Mouse (Mus musculus): Measurements from ENCODE around the gene Gpr176. TPM values are rescaled to one million over a fixed set of nuclear protein-coding genes. Genes with fewer than 3 reads are reported as not detected.

The Gpr176 gene
- polyA plus RNA-seq, 1 experiment: 0.55 TPM

- no peaks in the 10 kb centered on the region; the same call in 1 of the 2 replicates for H3K4me1 ChIP-seq (ENCODE audit: control insufficient read depth, insufficient read depth, low read length)
- H3K27ac ChIP-seq (ENCODE audit: insufficient read depth, low read depth, low read length): no peak overlapping the region; the same call in 1 of the 2 replicates
- H3K36me3 ChIP-seq (ENCODE audit: control insufficient read depth, insufficient read depth, low read length): no peaks in the 10 kb centered on the region
- TF ChIP-seq CTCF (conservative IDR thresholded peaks at IDR 0.05; ENCODE audit: insufficient read depth, insufficient read length, low read depth, low read length) (no peak), POLR2A (IDR thresholded peaks at IDR 0.05; ENCODE audit: low read depth, low read length) (no peak)
- DNase-seq: no peak
- 0 out of 2 replicates have a peak overlapping the region, but pooled peaks have one; percentile 14 for H3K4me3 ChIP-seq (ENCODE audit: insufficient read depth, low read depth, low read length)
- H3K27me3 ChIP-seq (replicated peaks; ENCODE audit: control insufficient read depth, insufficient read depth, low read length): peaks cover 1% of the 10 kb centered on the region; the same call in 1 of the 2 replicates
- WGBS: 41% methylated on average over 3 of the region's 3 CpGs
Observed at GRCm38 (mm10) chr2:118389569-118389968, 16.4 kb upstream of the Gpr176 start.

GRCm38 (mm10) chr2:118388341-118389335 lies 15.4 kb upstream of the Gpr176 start, which contains the start of gene Eif2ak4:
Gene Eif2ak4, plus strand, starts transcription at chr2:118388618.
- Histone ChIP-seq H3K36me3 (ENCODE audit: control insufficient read depth, insufficient read depth, low read length) (no peaks in the 10 kb centered on the region), H3K27me3 (replicated peaks; ENCODE audit: control insufficient read depth, insufficient read depth, low read length) (peaks cover 1% of the 10 kb centered on the region; the same call in 1 of the 2 replicates), H3K27ac (ENCODE audit: insufficient read depth, low read depth, low read length) (peak within 1 kb of the TSS; percentile 72), H3K4me3 (ENCODE audit: insufficient read depth, low read depth, low read length) (peak within 1 kb of the TSS; percentile 87), H3K4me1 (ENCODE audit: control insufficient read depth, insufficient read depth, low read length) (no peaks in the 10 kb centered on the region; the same call in 1 of the 2 replicates)
- DNase-seq: peak; percentile 100
- no peak for TF ChIP-seq CTCF (conservative IDR thresholded peaks at IDR 0.05; ENCODE audit: insufficient read depth, insufficient read length, low read depth, low read length)
- under 1% methylated on average over 61 of the region's 61 CpGs for WGBS

GRCm38 (mm10) chr2:118383387-118383786 lies 10.2 kb upstream of the Gpr176 start:
- Histone ChIP-seq H3K27ac (ENCODE audit: insufficient read depth, low read depth, low read length) (no peak overlapping the region), H3K4me1 (ENCODE audit: control insufficient read depth, insufficient read depth, low read length) (no peaks in the 10 kb centered on the region; the same call in 1 of the 2 replicates), H3K4me3 (ENCODE audit: insufficient read depth, low read depth, low read length) (no peak overlapping the region), H3K36me3 (ENCODE audit: control insufficient read depth, insufficient read depth, low read length) (no peaks in the 10 kb centered on the region), H3K27me3 (replicated peaks; ENCODE audit: control insufficient read depth, insufficient read depth, low read length) (peaks cover 1% of the 10 kb centered on the region; the same call in 1 of the 2 replicates)
- TF ChIP-seq CTCF (conservative IDR thresholded peaks at IDR 0.05; ENCODE audit: insufficient read depth, insufficient read length, low read depth, low read length) (no peak), POLR2A (IDR thresholded peaks at IDR 0.05; ENCODE audit: low read depth, low read length) (no peak)
- 73% methylated on average over 5 of the region's 5 CpGs for WGBS
- no peak for DNase-seq

GRCm38 (mm10) chr2:118379756-118380155 lies 6.5 kb upstream of the Gpr176 start:
- 82% methylated on average over 1 of the region's 1 CpGs for WGBS
- no peak for TF ChIP-seq POLR2A (IDR thresholded peaks at IDR 0.05; ENCODE audit: low read depth, low read length)
- no peak for TF ChIP-seq CTCF (conservative IDR thresholded peaks at IDR 0.05; ENCODE audit: insufficient read depth, insufficient read length, low read depth, low read length)
- Histone ChIP-seq H3K27ac (ENCODE audit: insufficient read depth, low read depth, low read length) (no peak overlapping the region), H3K4me1 (ENCODE audit: control insufficient read depth, insufficient read depth, low read length) (no peaks in the 10 kb centered on the region), H3K4me3 (ENCODE audit: insufficient read depth, low read depth, low read length) (no peak overlapping the region), H3K36me3 (ENCODE audit: control insufficient read depth, insufficient read depth, low read length) (no peaks in the 10 kb centered on the region), H3K27me3 (replicated peaks; ENCODE audit: control insufficient read depth, insufficient read depth, low read length) (peaks cover under 1% of the 10 kb centered on the region; the same call in 1 of the 2 replicates)
- DNase-seq: no peak

GRCm38 (mm10) chr2:118375931-118376330 lies 2.7 kb upstream of the Gpr176 start:
- TF ChIP-seq CTCF (conservative IDR thresholded peaks at IDR 0.05; ENCODE audit: insufficient read depth, insufficient read length, low read depth, low read length) (no peak), POLR2A (IDR thresholded peaks at IDR 0.05; ENCODE audit: low read depth, low read length) (no peak)
- Histone ChIP-seq H3K4me1 (ENCODE audit: control insufficient read depth, insufficient read depth, low read length) (no peaks in the 10 kb centered on the region), H3K27me3 (replicated peaks; ENCODE audit: control insufficient read depth, insufficient read depth, low read length) (peaks cover 2% of the 10 kb centered on the region; the same call in 1 of the 2 replicates), H3K36me3 (ENCODE audit: control insufficient read depth, insufficient read depth, low read length) (no peaks in the 10 kb centered on the region), H3K4me3 (ENCODE audit: insufficient read depth, low read depth, low read length) (no peak overlapping the region), H3K27ac (ENCODE audit: insufficient read depth, low read depth, low read length) (no peak overlapping the region)
- no peak for DNase-seq

GRCm38 (mm10) chr2:118375522-118375921 lies 2.3 kb upstream of the Gpr176 start:
- no peak for DNase-seq
- Histone ChIP-seq H3K27ac (ENCODE audit: insufficient read depth, low read depth, low read length) (no peak overlapping the region), H3K27me3 (replicated peaks; ENCODE audit: control insufficient read depth, insufficient read depth, low read length) (peaks cover 2% of the 10 kb centered on the region; the same call in 1 of the 2 replicates), H3K4me3 (ENCODE audit: insufficient read depth, low read depth, low read length) (no peak overlapping the region), H3K36me3 (ENCODE audit: control insufficient read depth, insufficient read depth, low read length) (no peaks in the 10 kb centered on the region), H3K4me1 (ENCODE audit: control insufficient read depth, insufficient read depth, low read length) (no peaks in the 10 kb centered on the region)
- no peak for TF ChIP-seq CTCF (conservative IDR thresholded peaks at IDR 0.05; ENCODE audit: insufficient read depth, insufficient read length, low read depth, low read length)
- no peak for TF ChIP-seq POLR2A (IDR thresholded peaks at IDR 0.05; ENCODE audit: low read depth, low read length)
- 73% methylated on average over 1 of the region's 1 CpGs for WGBS
